Mouse (Mus musculus) layer of hippocampus, postnatal 36 days (tissue): ENCODE measurements around the gene Nop9. TPM values are rescaled to one million over a fixed set of nuclear protein-coding genes. Genes with fewer than 3 reads are reported as not detected.

Experiments used
- DNase-seq, 2 experiments: peaks; one replicate each; pipeline ENCODE4 v3.0.0; 2022
- total RNA-seq, 2 experiments: library from RNA; stranded (reverse); gene quantifications; 2 replicates each; pipeline ENCODE4 v1.2.3; 2021

The Nop9 gene
- total RNA-seq, result 10 to 100 TPM; 10.6 to 14.2 TPM

GRCm38 (mm10) chr14:55745180-55745860 lies at the start of gene Nop9, which contains the start of gene Dhrs1:
Nop9 (plus strand) TSS chr14:55745693.
Dhrs1 (minus strand) TSS chr14:55745690.
- DNase-seq, result peak; percentile 81 to 85

- DNase-seq, result no peak
These were observed 48.3 kb upstream of the Nop9 start for GRCm38 (mm10) chr14:55697226-55697625.

- DNase-seq, result no peak
These were observed 44.4 kb upstream of the Nop9 start for GRCm38 (mm10) chr14:55701131-55701530.

GRCm38 (mm10) chr14:55702761-55703160 lies 42.7 kb upstream of the Nop9 start:
- no peak for DNase-seq

DNA sequence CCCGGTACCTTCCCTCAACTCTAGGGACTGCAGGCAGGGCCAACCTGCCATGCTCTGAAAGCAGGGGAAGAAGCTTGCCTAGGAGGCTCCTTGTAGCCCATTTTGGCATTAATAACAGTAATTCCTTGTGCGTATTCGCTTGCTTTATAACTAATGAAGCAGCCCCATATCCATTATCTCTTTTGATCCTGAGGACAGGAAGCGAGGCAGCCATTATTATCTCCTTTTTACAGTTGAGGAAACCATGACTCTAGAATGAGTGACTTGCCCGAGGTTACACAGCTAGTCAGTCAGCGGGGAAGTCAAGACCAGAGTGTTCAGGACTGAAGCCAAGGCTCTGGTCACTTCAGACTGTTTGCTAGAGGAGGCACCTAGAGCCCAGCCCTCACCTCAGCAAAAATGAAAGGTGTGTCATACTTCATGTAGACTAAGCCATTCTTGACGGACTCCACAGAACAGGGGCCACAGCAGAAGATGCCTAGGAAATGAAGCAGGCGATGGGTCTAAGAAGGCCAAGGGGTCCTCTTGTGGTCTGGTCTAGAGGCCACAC lies 39.4 kb upstream of the Nop9 start:
- DNase-seq, result no peak

GRCm38 (mm10) chr14:55707397-55707796 lies 38.1 kb upstream of the Nop9 start:
- no peak for DNase-seq

DNA sequence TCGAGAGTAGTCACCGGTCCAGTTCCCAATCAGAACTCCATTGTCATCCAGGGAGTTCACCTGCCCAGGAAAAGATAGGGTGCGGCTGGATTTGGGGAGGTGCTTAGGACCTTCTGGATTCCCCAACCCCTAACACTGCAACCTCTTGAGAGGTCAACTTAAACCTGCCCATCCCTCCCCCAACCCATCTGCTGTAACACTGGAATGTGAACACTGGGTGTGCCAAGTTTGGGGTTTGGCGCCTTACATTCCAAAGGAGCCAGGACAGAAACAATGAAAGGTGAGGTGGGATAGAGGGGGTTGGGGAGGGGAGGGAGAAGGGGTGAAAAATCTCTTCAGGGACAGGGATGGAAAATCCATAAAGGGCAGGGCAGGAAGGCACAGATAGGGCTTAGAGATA lies 36.0 kb upstream of the Nop9 start:
- no peak for DNase-seq

DNA sequence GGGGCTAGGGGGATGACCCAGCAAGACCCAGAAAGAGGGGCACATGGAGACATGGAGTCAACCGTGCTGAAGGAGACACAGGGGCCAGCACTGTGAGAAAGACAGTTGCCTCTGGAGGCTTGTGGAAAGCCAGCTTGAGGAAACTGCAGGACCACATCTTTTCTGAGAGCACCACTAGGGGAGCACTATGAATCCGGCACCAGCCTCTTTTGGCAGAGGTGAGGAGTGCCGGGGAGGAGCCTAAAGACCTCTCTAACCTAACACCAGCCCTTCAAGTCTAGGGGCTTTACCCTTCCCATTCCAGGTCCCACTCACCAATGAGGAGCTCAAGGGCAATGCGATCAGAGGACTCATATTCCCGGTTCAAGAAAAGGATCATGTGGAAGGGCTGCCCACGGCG lies 33.7 kb upstream of the Nop9 start:
- DNase-seq, result no peak

DNA sequence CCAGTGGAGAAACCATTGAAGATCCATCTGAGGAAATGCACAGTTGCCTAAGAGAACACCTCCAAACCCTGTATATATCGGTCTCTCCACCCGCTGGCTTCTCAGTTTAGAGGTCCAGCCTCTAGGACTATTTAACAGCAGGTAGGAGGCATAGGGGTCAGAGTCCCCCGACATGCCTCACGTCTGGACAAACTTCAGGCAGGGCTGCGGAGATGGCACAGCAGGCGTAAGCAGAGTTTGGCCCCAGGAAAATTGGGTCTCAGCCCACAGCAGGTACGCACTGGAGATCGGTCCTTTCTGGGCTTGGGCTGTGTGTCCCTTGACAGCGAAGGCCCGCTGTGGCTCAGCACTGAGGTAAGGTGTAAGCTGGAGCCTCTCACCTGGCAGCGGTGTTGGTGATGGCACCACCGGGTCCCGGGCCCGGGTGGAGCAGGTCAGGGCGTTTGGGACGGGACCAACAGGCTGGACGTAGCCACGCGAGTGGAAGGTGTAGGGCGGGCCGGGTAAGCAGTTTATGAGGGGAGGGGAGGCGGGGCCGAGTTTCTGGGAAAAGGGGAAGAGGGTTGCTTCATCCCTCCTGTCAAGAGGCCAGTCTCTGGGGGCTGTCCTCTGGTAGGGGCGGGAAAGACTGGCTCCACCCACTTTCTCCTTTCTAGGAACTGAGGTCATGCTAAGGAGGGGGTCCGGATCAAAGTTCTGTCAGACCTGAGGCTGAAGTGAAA lies 32.3 kb upstream of the Nop9 start:
- DNase-seq, result no peak

DNA sequence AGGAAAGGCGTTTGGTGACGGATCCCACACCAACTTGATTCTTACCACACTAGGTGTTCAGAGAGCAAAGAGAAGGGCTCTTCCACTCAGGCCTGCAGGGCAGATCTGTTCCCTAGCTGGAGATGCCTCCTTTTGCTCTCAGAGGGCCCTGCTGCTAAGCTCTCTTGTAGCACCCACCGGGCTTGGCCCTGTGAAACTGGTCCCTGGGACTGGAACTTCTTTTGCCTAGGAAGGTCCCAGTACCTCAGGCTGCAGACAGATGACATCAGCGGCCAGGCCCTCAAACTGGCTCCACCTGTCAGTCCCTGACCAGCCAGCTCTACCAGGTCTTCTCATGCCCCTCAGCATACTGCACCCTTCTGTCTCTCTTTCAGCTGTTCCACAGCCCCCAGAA lies 31.8 kb upstream of the Nop9 start, which contains the start of gene Tgm1:
Gene Tgm1 (minus strand): TSS at position 198 of the 394 bp plus-strand sequence.
- no peak for DNase-seq

- DNase-seq, result no peak
These were observed 30.6 kb upstream of the Nop9 start for GRCm38 (mm10) chr14:55714893-55715292.

DNA sequence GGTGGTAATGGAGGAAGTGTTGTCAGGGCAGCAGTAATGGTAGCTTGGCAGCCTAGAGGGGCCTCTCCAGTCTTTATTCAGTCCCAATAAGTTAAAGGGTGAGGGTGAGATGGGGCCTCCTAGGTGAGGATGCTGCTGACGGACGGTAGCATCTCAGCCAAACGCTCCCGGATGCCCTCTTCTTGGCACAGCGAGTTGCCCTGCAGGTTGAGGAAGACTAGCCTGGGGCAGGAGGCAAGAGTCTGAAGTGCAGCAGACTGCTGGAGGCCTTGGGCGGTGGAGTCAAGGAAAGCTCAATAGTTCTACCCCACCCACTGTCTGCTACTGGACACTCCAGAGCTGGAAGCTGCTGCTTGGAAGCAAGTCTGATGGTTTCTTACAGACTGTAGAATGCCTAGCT lies 29.2 kb upstream of the Nop9 start:
- DNase-seq, result no peak

DNA sequence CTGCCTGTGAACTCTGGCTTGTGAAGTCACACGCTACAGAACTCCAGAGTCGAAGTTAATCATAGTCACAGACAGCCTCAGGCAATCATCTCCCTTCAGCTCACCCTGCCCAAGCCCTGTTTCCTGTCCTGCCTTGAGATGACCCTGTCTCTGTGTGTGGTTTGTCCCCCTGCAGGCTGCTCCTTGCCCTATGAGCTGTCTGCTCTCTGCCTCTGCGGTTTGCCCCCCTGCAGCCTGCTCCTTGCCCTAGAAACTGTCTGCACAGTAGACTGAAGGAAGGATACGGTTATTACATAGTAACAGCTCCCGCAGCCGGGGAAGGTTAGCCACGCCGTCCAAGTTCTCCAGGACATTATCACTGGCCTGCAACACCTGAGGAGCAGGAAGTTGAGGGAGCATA lies 28.6 kb upstream of the Nop9 start:
- no peak for DNase-seq

- DNase-seq, result no peak
These were observed 25.8 kb upstream of the Nop9 start for GRCm38 (mm10) chr14:55719737-55720136.

DNA sequence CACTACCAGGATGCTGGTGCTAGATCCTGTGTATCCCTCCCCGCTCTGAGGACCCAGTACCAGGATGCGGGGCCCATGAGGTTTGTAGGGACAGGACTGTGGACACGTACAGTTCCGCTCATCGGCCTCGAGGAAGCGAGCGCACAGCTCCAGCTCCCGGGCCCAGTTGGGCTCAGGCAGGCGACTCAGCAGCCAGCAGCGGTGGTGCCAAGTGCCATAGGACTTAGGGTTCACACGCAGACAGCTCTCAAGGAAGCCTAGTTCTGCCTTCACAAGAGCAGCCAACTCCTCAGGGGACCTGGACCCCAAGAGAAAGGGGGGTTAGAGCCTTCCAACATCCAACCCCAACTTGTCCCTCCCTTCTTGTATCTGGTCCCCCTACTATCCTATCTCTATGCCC lies 24.8 kb upstream of the Nop9 start:
- DNase-seq, result no peak

- DNase-seq, result no peak
These were observed 24.4 kb upstream of the Nop9 start for GRCm38 (mm10) chr14:55721076-55721475.

GRCm38 (mm10) chr14:55721700-55722437 lies 23.6 kb upstream of the Nop9 start, which contains the start of gene Rabggta:
Rabggta (minus strand) TSS chr14:55722263.
- peak; percentile 87 to 88 for DNase-seq

DNA sequence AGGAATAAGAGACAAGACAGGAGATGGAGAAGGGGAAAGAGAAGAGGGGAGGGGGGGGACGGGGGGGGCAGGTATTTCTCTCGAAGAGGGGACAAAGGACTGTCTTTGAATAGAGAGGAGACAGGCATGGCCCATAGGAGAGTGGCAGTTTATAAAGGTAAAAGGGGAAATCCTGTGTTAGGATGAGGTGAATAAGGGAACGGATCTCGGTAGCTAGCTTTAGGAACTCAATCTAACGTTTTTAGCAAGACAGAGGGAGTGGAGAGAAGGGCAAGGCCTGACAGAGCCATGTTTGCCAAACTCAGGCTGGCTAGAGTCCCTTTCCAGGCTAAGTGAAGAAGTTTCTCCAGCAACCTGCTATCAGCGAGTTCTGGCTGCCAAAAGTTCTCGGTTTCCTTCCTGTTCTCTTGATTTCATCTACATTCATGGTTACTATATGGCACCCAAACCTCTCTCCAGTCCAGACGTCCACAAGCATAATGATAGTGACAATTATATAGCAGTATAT lies 23.0 kb upstream of the Nop9 start:
- DNase-seq, result no peak

GRCm38 (mm10) chr14:55723433-55723832 lies 22.1 kb upstream of the Nop9 start:
- no peak for DNase-seq

- no peak for DNase-seq
These were observed 21.1 kb upstream of the Nop9 start for GRCm38 (mm10) chr14:55724411-55724871.

DNA sequence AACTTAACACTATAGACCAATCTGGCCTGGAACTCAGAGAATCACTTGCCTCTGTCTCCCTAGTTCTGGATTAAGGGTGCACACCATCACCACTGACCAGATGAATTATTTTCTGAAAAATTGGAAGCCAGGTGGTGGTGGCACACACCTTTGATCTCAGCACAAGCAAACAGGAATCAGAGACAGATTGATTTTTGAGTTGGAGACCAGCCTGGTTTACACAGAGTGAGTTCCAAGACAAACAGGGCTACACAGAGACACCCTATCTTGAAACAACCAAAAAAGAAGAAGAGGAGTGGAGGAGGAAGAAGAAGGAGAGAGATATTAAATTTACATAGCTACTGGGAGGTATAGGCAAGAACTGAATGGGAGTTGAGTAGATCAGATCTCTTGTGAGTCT lies 19.2 kb upstream of the Nop9 start:
- no peak for DNase-seq

DNA sequence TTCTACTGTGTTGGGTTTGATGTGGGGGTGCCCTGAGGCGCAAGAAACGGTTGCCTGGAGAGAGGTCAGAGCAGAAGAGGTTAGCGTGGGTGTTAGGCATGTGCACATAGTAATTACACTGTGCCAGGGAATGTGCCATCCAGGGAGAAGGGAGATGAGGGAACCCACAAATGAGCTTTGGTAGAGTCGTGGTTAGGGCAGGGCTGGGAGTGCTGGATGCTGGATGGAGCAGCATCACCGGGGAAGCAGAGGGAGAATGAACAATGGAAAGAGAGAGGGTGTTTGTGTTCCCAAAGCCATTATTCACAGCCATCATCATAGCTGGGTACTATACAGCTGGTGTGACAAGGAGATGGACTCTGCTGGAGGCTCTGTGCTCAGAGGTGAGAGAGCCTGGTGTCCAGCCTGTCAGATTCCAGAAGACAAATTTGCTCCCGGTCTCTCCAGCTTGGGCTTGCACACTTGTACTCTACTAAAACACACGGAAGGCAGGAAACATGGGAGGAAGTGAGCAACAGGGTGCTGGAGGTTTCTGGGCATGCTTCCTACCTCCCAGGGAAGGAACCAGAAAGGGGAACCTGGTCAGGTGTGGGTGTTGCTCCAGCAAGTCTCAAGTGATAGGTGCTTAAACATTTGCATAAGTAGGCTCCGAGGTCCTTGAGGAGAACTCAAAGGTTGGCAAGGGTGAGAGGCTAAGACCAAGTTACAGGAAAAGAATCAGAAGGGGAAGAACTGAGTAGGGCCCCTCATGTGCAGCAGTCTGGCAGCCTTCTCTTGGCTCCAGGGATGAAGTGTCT lies 17.4 kb upstream of the Nop9 start:
- no peak for DNase-seq
